Mouse (Mus musculus) ES-E14 (cell line): ENCODE results near the gene Pklr.

Source experiments
- CHD2 ChIP-seq: IDR thresholded peaks from 2 replicates; pipeline ENCODE4 v1.6.1; 2014; ENCODE audit warnings: mild to moderate bottlenecking, low read depth, low read length, inconsistent platforms
- HCFC1 ChIP-seq: IDR thresholded peaks from 2 replicates; pipeline ENCODE4 v1.6.1; 2012; ENCODE audit warnings: low read length, inconsistent platforms, borderline replicate concordance; ENCODE audit not compliant: insufficient read depth
- MAFK ChIP-seq: IDR thresholded peaks from 2 replicates; pipeline ENCODE4 v1.6.1; 2014; ENCODE audit warnings: mild to moderate bottlenecking, low read depth, low read length, inconsistent platforms; ENCODE audit not compliant: insufficient read depth
- ZC3H11A ChIP-seq: IDR thresholded peaks from 2 replicates; pipeline ENCODE4 v1.6.1; 2012; ENCODE audit warnings: low read depth, mild to moderate bottlenecking, inconsistent platforms, low read length, borderline replicate concordance
- ZNF384 ChIP-seq: IDR thresholded peaks from 2 replicates; pipeline ENCODE4 v1.6.1; 2012; ENCODE audit warnings: low read depth, low read length, inconsistent platforms

GRCm38 (mm10) chr3:89193853-89194252 is 57.9 kb downstream of the Pklr start:
- no peak for TF ChIP-seq HCFC1
- no peak for TF ChIP-seq MAFK
- TF ChIP-seq CHD2: no peak
- no peak for TF ChIP-seq ZC3H11A
- no peak for TF ChIP-seq ZNF384
